Mouse (Mus musculus) embryonic facial prominence, embryonic 13.5 days (tissue): ENCODE results near the gene Camk2b. TPM values are rescaled to one million over a fixed set of nuclear protein-coding genes. Genes with fewer than 3 reads are reported as not detected.
"Not testable (repeated sequence)": the region's sequence is repeated elsewhere in the genome, so short reads cannot be mapped to it uniquely, and the experiment has no call there.

Experiments
- ATAC-seq: fragments of 200-750 bp; cut with Nextera tagmentation; 2 replicates; pipeline ENCODE4 v1.8.0; 2017; ENCODE audit warnings: low read depth; ENCODE audit not compliant: insufficient number of reproducible peaks, insufficient read depth, low FRiP score, low TSS enrichment
- H3K27ac ChIP-seq: fragments of 300-500 bp; sonication (generic); 2 replicates; pipeline ENCODE4 v1.5.1; 2015; ENCODE audit warnings: moderate library complexity, mild to moderate bottlenecking, inconsistent platforms
- H3K27me3 ChIP-seq: fragments of 300-500 bp; sonication (generic); 2 replicates; pipeline ENCODE4 v1.6.1; 2015; ENCODE audit warnings: mild to moderate bottlenecking, inconsistent platforms
- H3K36me3 ChIP-seq: fragments of 300-500 bp; sonication (generic); 2 replicates; pipeline ENCODE4 v1.6.1; 2015; ENCODE audit warnings: mild to moderate bottlenecking, inconsistent platforms
- H3K4me1 ChIP-seq: fragments of 300-500 bp; sonication (generic); 2 replicates; pipeline ENCODE4 v1.6.1; 2015; ENCODE audit warnings: inconsistent platforms
- H3K4me2 ChIP-seq: fragments of 300-500 bp; sonication (generic); 2 replicates; pipeline ENCODE4 v1.6.1; 2015; ENCODE audit warnings: moderate library complexity, mild to moderate bottlenecking, inconsistent platforms
- H3K4me3 ChIP-seq: fragments of 300-500 bp; sonication (generic); 2 replicates; pipeline ENCODE4 v1.5.1; 2015; ENCODE audit warnings: mild to moderate bottlenecking, inconsistent platforms
- H3K9ac ChIP-seq: fragments of 300-500 bp; sonication (generic); 2 replicates; pipeline ENCODE4 v1.6.1; 2015; ENCODE audit warnings: mild to moderate bottlenecking, inconsistent platforms
- H3K9me3 ChIP-seq: fragments of 300-500 bp; sonication (generic); 2 replicates; pipeline ENCODE4 v1.6.1; 2016; ENCODE audit warnings: inconsistent platforms
- WGBS: fragments of 180-500 bp; shearing (Covaris S2); methylation state at CpG from one replicate; pipeline ENCODE4 v1.1.7; 2015; ENCODE audit warnings: mixed read lengths; 5-methylcytosine and 5-hydroxymethylcytosine counted together
- polyA plus RNA-seq: library from polyadenylated mRNA; unstranded; fragments of >200 nt; fragmentation: Nextera tagmentation; extraction: Ambion mirVana; gene quantifications from 2 replicates; pipeline ENCODE4 v1.2.1, GENCODE M21; 2015

Camk2b gene
- polyA plus RNA-seq, 1 experiment from 2014 or later: 2.5 TPM

DNA sequence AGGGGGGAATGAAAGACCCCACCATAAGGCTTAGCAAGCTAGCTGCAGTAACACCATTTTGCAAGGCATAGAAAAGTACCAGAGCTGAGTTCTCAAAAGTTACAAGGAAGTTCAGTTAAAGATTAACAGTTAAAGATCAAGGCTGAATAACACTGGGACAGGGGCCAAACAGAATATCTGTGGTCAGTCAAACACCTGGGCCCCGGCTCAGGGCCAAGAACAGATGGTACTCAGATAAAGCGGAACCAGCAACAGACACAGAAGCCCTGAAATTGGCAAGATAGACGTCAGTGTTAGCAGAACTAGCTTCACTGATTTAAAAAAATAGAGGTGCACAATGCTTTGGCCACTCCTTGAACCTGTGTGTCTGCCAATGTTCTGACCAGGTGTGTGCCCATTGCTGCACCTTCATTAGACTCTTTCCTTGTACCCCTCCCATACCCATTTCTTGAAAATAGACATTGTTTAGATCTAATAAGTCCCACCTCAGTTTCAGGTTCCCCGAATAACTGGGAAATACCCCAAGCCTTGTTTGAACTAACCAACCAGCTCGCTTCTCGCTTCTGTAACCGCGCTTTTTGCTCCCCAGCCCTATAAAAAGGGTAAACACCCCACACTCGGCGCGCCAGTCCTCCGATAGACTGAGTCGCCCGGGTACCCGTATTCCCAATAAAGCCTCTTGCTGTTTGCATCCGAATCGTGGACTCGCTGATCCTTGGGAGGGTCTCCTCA is 55.2 kb downstream of the Camk2b start:
- not testable (repeated sequence) for H3K9ac ChIP-seq, H3K36me3 ChIP-seq, H3K27me3 ChIP-seq, H3K4me3 ChIP-seq, H3K4me1 ChIP-seq, ATAC-seq, H3K9me3 ChIP-seq, H3K4me2 ChIP-seq, H3K27ac ChIP-seq
- 94% methylated on average over 4 of the region's 18 CpGs for WGBS

DNA sequence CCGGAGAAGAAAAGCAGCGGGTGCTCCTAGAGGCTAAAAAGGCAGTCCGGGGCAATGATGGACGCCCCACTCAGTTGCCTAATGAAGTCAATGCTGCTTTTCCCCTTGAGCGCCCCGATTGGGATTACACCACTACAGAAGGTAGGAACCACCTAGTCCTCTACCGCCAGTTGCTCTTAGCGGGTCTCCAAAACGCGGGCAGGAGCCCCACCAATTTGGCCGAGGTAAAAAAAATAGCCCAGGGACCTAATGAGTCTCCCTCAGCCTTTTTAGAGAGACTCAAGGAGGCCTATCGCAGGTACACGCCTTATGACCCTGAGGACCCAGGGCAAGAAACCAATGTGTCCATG is 58.4 kb downstream of the Camk2b start:
- not testable (repeated sequence) for H3K36me3 ChIP-seq, H3K9ac ChIP-seq, ATAC-seq, H3K9me3 ChIP-seq, H3K4me1 ChIP-seq, H3K27ac ChIP-seq
- Histone ChIP-seq H3K4me3 (peak overlapping the region; percentile 26), H3K27me3 (peaks cover 23% of the 10 kb centered on the region), H3K4me2 (peak overlapping the region; percentile 60)
- 22% methylated on average over 13 of the region's 13 CpGs for WGBS

DNA sequence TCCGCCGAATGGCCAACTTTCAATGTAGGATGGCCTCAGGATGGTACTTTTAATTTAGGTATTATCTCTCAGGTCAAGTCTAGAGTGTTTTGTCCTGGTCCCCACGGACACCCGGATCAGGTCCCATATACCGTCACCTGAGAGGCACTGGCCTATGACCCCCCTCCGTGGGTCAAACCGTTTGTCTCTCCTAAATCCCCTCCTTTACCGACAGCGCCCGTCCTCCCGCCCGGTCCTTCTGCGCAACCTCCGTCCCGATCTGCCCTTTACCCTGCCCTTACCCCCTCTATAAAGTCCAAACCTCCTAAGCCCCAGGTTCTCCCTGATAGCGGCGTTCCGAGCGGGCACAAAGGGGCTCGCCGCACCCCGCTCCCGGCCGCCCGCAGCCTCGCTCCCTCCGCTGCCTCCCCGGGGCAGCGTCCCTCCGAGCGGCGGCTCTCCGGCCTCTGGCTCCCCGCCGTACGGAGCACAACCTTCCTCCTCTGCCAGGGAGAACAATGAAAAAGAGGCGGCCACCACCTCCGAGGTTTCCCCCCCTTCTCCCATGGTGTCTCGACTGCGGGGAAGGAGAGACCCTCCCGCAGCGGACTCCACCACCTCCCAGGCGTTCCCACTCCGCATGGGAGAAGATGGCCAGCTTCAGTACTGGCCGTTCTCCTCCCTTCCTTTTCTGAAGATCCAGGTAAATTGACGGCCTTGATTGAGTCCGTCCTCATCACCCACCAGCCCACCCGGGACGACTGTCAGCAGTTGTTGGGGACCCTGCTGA is 59.0 kb downstream of the Camk2b start:
- H3K4me2 ChIP-seq: peak overlapping the region; percentile 60

DNA sequence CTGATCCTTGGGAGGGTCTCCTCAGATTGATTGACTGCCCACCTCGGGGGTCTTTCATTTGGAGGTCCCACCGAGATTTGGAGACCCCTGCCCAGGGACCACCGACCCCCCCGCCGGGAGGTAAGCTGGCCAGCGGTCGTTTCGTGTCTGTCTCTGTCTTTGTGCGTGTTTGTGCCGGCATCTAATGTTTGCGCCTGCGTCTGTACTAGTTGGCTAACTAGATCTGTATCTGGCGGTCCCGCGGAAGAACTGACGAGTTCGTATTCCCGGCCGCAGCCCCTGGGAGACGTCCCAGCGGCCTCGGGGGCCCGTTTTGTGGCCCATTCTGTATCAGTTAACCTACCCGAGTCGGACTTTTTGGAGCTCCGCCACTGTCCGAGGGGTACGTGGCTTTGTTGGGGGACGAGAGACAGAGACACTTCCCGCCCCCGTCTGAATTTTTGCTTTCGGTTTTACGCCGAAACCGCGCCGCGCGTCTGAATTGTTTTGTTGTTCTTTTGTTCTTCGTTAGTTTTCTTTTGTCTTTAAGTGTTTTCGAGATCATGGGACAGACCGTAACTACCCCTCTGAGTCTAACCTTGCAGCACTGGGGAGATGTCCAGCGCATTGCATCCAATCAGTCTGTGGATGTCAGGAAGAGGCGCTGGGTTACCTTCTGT is 59.7 kb downstream of the Camk2b start:
- H3K27me3 ChIP-seq: peaks cover 23% of the 10 kb centered on the region
- not testable (repeated sequence) for H3K4me1 ChIP-seq, H3K27ac ChIP-seq, H3K9me3 ChIP-seq, H3K36me3 ChIP-seq, ATAC-seq
- H3K9ac ChIP-seq: 0 out of 2 replicates have a peak overlapping the region, but pooled peaks have one; percentile 52
- H3K4me3 ChIP-seq: peak overlapping the region; percentile 41
- WGBS: 2% methylated on average over 43 of the region's 44 CpGs
- H3K4me2 ChIP-seq: peak overlapping the region; percentile 60

More for the DNA sequence above, 59.0 kb downstream of the Camk2b start:
- not testable (repeated sequence) for H3K9ac ChIP-seq, H3K27ac ChIP-seq, H3K9me3 ChIP-seq, H3K36me3 ChIP-seq, ATAC-seq, H3K4me1 ChIP-seq
- peaks cover 23% of the 10 kb centered on the region for H3K27me3 ChIP-seq
- WGBS: 3% methylated on average over 22 of the region's 49 CpGs
- H3K4me3 ChIP-seq: peak overlapping the region; percentile 41

DNA sequence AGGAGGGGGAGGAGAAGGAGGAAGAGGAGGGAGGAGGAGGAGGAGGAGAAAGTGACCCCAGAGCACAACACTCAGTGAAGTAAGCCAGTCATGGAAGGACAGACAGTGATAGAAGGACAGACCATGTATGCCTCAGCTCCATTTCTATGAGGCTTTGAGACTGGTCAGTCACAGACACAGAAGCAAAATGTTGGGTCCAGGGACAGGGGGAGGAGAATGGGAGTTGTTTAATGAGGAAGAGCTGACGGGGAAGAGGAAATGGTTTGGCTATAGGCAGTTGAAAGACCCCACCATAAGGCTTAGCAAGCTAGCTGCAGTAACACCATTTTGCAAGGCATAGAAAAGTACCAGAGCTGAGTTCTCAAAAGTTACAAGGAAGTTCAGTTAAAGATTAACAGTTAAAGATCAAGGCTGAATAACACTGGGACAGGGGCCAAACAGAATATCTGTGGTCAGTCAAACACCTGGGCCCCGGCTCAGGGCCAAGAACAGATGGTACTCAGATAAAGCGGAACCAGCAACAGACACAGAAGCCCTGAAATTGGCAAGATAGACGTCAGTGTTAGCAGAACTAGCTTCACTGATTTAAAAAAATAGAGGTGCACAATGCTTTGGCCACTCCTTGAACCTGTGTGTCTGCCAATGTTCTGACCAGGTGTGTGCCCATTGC is 60.7 kb downstream of the Camk2b start:
- 38% methylated on average over 1 of the region's 4 CpGs for WGBS
- H3K9me3 ChIP-seq, H3K27ac ChIP-seq, H3K4me1 ChIP-seq, H3K36me3 ChIP-seq, H3K9ac ChIP-seq, H3K4me2 ChIP-seq, ATAC-seq, H3K4me3 ChIP-seq: not testable (repeated sequence)
- H3K27me3 ChIP-seq: peaks cover 23% of the 10 kb centered on the region

DNA sequence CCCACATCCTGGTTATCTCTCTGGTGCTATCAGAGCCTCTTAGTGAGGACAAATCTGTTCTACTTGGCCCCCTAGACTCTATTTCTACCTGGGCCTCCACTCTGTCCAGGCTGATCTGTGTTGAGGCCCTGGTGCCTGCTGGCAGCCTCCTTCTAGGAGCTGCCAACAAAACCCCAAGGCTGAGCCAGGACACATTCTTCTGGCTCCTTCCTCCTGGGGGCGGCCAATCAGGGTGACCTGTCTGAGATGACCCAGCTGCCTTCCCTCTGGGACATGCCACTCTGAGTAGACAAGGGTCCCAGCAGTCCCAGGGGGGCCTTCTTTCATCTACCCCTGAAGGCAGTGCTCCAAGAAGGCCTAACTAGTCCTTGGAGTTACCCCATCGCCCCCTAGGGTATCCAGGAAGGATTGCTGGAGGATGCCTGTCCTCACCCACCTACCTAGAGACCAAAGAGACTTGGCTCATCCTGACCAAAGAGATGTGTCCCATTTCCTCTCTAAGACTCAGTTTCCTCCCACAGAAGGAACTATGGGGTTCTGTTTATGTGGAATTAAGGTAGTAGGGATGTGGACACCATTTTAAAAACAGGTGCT is 63.0 kb downstream of the Camk2b start:
- no peak for ATAC-seq

DNA sequence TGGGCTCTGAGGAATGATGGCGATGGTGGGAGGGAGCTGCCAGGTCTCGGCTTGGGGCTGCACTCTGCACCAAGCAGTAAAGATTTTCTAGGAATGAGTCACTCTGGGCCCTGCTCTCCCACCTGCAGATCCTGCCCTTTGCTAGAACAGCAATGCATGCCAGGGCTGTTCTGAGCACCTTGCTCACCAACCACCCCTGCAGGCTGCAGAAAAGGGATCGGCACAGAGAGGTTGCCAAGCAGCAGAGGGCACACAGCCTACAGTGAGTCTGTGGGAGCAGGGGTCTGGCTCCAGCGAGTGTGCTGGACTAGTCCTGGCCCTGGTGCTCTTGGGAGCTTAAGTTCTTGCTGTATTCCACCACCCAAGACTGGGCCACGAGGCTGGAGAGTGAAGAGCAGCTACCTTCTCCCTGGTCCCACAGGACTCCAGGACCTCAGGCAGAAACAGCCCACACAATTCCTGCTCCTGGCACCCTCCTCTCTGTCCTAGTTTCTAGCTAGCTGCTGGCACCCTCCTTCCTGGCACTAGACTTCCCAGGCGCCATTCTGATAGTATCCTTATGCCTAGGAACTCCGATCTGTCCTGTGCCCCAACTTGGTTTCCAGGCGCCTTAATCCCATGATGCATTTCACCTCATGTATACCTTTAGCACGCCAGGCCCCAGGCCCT is 64.0 kb downstream of the Camk2b start:
- no peak overlapping the region for H3K4me3 ChIP-seq
- WGBS: 73% methylated on average over 9 of the region's 9 CpGs
- H3K27ac ChIP-seq: no peak overlapping the region
- peaks cover 20% of the 10 kb centered on the region for H3K4me1 ChIP-seq
- no peak overlapping the region for H3K4me2 ChIP-seq
- no peak for ATAC-seq
- no peaks in the 10 kb centered on the region for H3K9me3 ChIP-seq
- no peaks in the 10 kb centered on the region for H3K36me3 ChIP-seq
- peaks cover 17% of the 10 kb centered on the region for H3K27me3 ChIP-seq
- H3K9ac ChIP-seq: no peak overlapping the region

More for the DNA sequence above, 63.0 kb downstream of the Camk2b start:
- Histone ChIP-seq H3K9ac (no peak overlapping the region), H3K4me2 (no peak overlapping the region), H3K4me1 (peaks cover 20% of the 10 kb centered on the region), H3K4me3 (no peak overlapping the region), H3K27ac (no peak overlapping the region), H3K36me3 (no peaks in the 10 kb centered on the region), H3K27me3 (peaks cover 17% of the 10 kb centered on the region), H3K9me3 (no peaks in the 10 kb centered on the region)
- WGBS: 47% methylated on average over 2 of the region's 2 CpGs

DNA sequence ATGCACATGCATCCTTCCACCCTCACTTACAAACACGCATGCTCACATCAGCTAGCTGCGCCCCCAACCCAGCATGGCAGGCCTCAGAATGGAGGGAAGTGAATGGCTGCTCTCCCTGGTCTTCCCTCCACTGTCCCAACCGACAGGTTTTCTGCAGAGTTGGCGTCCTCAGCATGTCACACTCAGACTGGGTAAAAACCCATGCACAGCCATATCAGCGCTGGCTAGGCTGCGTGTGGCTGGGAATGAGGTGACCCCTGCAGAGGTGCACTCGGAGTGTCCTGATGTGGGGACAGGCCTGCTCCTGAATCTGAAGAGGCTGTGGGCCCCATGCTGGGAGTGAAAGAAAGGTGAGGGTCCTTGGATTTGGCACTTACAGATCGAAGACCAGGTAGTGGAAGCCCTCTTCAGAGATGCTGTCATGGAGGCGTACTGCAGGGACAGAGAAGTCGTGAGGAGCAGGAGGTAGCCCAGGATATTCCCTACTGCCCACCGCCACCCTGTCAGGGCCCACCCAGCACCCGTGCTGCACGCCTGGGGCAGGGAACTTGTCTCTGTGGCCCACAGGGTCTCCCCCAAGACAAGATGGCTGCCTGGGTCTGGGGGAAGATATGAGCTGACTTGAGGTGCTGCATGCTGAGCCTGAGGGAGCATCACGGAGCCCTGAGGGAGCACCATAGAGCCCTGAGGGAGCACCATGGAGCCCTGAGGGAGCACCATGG is 65.0 kb downstream of the Camk2b start:
- Histone ChIP-seq H3K27me3 (peaks cover 17% of the 10 kb centered on the region), H3K4me3 (no peak overlapping the region), H3K4me2 (no peak overlapping the region), H3K4me1 (peaks cover 20% of the 10 kb centered on the region), H3K9ac (no peak overlapping the region), H3K9me3 (no peaks in the 10 kb centered on the region), H3K27ac (no peak overlapping the region), H3K36me3 (no peaks in the 10 kb centered on the region)
- ATAC-seq: no peak
- 81% methylated on average over 14 of the region's 14 CpGs for WGBS

DNA sequence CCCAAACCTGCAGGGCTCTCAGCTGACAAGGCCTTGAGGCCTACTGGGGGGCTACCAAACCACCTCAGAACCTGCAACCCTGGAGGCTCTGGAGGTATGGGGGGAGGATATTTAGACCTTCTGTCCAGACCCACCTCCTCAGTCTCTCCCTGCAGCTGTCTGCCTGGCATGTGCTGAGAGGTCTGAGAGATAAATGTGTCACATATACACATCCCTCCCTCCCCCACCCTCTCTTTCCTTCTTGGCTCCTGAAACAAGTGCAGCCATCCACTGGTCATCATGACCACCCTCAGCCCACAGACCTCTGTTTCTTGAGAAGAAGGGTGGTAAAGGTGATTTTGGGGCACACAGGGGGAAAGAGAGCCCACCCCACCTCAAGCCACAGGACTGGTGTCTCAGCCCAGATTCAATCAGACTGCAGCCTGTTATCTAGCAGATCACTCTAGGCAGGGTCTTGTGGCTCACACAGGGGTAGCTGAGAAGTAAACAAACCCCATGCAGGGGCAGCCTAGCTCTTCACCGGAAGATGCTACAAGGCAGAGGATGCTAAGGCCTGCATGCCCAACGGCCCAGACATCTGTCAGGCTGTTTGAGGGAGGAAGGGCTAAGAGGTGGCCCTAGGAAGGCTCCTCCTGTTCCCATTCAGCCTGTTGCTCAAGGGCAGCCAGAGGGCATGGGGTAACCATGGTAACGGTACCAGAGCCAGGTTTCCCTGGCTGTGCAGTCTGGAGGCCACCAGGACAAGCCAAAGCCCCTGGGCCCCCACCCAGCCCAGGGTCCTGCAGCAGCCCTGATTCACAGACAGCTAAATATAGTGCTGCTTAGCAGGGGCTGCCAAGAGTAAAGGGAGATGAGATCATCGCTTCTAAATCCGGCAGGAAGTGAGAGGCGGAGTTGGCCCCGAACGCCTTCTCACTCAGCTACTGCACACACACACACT is 66.1 kb downstream of the Camk2b start:
- Histone ChIP-seq H3K27me3 (peaks cover 14% of the 10 kb centered on the region), H3K9ac (peak overlapping the region; percentile 44; the same call in 1 of the 2 replicates), H3K4me2 (peak overlapping the region; percentile 7; the same call in 1 of the 2 replicates), H3K36me3 (no peaks in the 10 kb centered on the region), H3K4me1 (peaks cover 20% of the 10 kb centered on the region), H3K9me3 (no peaks in the 10 kb centered on the region), H3K27ac (peak overlapping the region; percentile 60), H3K4me3 (no peak overlapping the region)
- ATAC-seq: peak; percentile 57; the same call in 1 of the 2 replicates
- WGBS: 14% methylated on average over 8 of the region's 8 CpGs
